Mouse (Mus musculus) lung, postnatal 0 days (tissue): ENCODE measurements around the gene Hcst. TPM values are rescaled to one million over a fixed set of nuclear protein-coding genes. Genes with fewer than 3 reads are reported as not detected.

ENCODE experiments used
- ATAC-seq: fragments of 200-750 bp; cut with Nextera tagmentation; 2 replicates; pipeline ENCODE4 v1.8.0; 2017; ENCODE audit warnings: moderate library complexity
- DNase-seq: peaks from one replicate; pipeline ENCODE4 v3.0.0-alpha.2; 2016; ENCODE audit warnings: low spot score
- H3K27ac ChIP-seq: fragments of 300-500 bp; sonication (generic); 2 replicates; pipeline ENCODE4 v1.5.1; 2014; ENCODE audit warnings: antibody characterized with exemption, mild to moderate bottlenecking, low read length, mixed read lengths
- H3K27me3 ChIP-seq: fragments of 300-500 bp; sonication (generic); replicated peaks from 2 replicates; pipeline ENCODE4 v1.6.1; 2014; ENCODE audit warnings: low read length, mixed read lengths; ENCODE audit not compliant: insufficient read depth
- H3K36me3 ChIP-seq: fragments of 300-500 bp; sonication (generic); 2 replicates; pipeline ENCODE4 v1.6.1; 2014; ENCODE audit warnings: low read length, mixed read lengths; ENCODE audit not compliant: insufficient read depth
- H3K4me1 ChIP-seq: fragments of 300-500 bp; sonication (generic); 2 replicates; pipeline ENCODE4 v1.6.1; 2014; ENCODE audit warnings: antibody characterized with exemption, low read depth, low read length, mixed read lengths; ENCODE audit not compliant: insufficient read depth
- H3K4me2 ChIP-seq: fragments of 300-500 bp; sonication (generic); replicated peaks from 2 replicates; pipeline ENCODE4 v1.6.1; 2014; ENCODE audit warnings: low read depth, mild to moderate bottlenecking, low read length, moderate library complexity, mixed read lengths
- H3K4me3 ChIP-seq: fragments of 300-500 bp; sonication (generic); 2 replicates; pipeline ENCODE4 v1.5.1; 2014; ENCODE audit warnings: low read depth, low read length
- H3K9ac ChIP-seq: fragments of 300-500 bp; sonication (generic); replicated peaks from 2 replicates; pipeline ENCODE4 v1.6.1; 2014; ENCODE audit warnings: low read depth, mild to moderate bottlenecking
- H3K9me3 ChIP-seq: fragments of 300-500 bp; sonication (generic); 2 replicates; pipeline ENCODE4 v1.6.1; 2016; ENCODE audit warnings: low read length, mixed read lengths
- CTCF ChIP-seq: IDR thresholded peaks from 2 replicates; pipeline ENCODE4 v1.5.1; 2016; ENCODE audit warnings: antibody characterized with exemption, mild to moderate bottlenecking
- EP300 ChIP-seq: IDR thresholded peaks from 2 replicates; pipeline ENCODE4 v1.6.1; 2016; ENCODE audit warnings: antibody characterized with exemption, mild to moderate bottlenecking, control low read depth
- WGBS: fragments of 180-500 bp; shearing (Covaris S2); extraction: QIAGEN DNeasy Blood & Tissue Kit; methylation state at CpG from one replicate; pipeline ENCODE4 v1.1.7; 2014; 5-methylcytosine and 5-hydroxymethylcytosine counted together
- polyA plus RNA-seq: library from polyadenylated mRNA; unstranded; fragments of >200 nt; fragmentation: Nextera tagmentation; extraction: Ambion mirVana; gene quantifications from 2 replicates; pipeline ENCODE4 v1.2.1, GENCODE M21; 2015

Gene Hcst
- polyA plus RNA-seq, 1 experiment from 2014 or later: 9.4 TPM

DNA sequence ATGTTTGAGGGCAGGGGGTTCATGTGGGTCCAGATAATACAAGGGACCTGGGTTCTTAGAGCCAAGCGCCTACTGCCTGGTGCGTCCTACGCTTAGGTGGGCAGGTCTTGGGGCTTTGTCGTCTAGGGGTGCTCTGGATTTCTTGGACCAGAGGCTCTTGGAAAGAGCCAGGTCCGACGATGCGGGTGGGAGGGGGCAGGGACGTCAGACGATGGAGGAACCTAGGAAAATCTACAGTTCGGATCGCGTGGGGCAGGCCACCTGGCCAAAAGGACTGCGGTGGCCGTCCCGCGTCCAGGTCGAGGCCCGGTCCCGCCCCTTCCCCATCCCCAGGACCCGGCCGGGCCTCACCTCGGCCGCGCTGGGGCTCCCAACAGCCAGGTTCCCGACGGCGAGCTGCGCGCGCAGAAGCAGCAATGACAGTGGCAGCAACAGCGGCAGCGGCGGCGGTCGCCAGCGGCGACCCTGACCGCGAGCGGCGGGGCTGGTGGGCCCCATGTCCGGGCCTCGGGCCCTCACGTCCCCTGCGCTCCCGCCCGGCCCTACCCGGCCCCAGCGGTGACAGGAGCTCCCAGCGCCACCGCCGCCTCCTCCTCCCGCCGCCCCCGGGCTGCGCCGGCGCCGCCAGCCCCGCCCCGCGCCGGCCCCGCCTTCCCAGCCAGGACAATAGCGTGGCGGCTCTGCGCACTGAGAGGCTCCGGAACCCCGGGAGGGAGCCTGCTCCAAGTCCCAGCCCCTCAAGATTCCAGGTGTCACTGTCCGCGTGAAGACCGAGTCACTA lies 25.5 kb upstream of the Hcst start, which contains the start of gene Aplp1:
TSS of gene Aplp1 (minus strand) at position 565 of the 781 bp plus-strand sequence.
- 3% methylated on average over 34 of the region's 72 CpGs for WGBS
- H3K9ac ChIP-seq: 0 out of 2 replicates have a peak within 1 kb of the TSS, but pooled peaks have one; percentile 12
- peak within 1 kb of the TSS; percentile 88 for H3K4me2 ChIP-seq
- TF ChIP-seq CTCF: no peak
- TF ChIP-seq EP300: no peak
- H3K27me3 ChIP-seq: no peaks in the 10 kb centered on the region
- no peaks in the 10 kb centered on the region for H3K4me1 ChIP-seq
- no peak within 1 kb of the TSS for H3K27ac ChIP-seq
- DNase-seq (peak; percentile 26), ATAC-seq (peak; percentile 76)
- no peaks in the 10 kb centered on the region for H3K36me3 ChIP-seq
- H3K4me3 ChIP-seq: peak within 1 kb of the TSS; percentile 55
- H3K9me3 ChIP-seq: no peaks in the 10 kb centered on the region

DNA sequence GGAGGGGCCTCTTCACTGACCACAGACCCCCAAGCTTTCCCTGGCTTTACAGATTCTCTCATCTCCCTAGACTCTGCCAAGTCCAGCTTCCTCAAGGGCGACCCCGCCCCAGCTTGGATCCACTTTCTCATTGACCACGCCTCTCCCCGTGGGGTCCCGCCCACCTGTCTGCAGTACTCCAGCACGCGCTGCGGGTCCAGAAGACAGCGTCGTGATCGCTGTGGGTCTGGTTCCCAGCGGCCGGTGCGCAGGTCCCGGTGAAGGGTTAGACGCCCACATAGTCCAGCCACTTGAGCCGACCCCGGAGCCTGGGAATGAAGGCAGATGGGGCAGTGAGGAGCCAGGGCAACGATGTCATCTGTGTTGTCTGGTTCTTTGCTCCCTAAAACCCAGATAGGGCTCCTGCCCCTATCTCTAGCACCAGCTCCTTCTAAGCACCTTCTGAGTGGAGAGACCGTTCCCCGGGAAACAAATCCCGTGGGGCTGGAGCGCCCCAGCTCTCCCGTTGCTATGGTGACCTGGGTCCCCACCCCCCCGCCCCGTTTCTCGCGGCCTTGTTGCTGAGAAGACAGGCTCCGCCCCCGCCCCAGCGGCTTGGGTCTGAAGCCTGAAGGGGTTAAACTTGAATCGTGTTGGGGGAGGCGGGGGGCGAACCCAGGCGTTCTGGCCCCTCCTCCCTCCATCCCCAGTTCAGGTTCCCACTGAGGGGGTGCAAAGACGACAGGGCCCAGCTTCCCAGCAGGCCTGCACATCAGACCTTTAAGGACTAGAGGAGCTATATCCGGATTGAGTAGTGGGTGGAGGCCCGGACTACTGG lies 24.7 kb upstream of the Hcst start:
- 0 out of 2 replicates have a peak, but pooled peaks have one; percentile 16 for ATAC-seq
- H3K4me1 ChIP-seq: no peaks in the 10 kb centered on the region
- H3K9ac ChIP-seq: 0 out of 2 replicates have a peak overlapping the region, but pooled peaks have one; percentile 12
- no peaks in the 10 kb centered on the region for H3K27me3 ChIP-seq
- no peaks in the 10 kb centered on the region for H3K36me3 ChIP-seq
- TF ChIP-seq EP300 (no peak), CTCF (no peak)
- peak overlapping the region; percentile 88 for H3K4me2 ChIP-seq
- no peaks in the 10 kb centered on the region for H3K9me3 ChIP-seq
- DNase-seq: no peak
- H3K4me3 ChIP-seq: peak overlapping the region; percentile 55; the same call in 1 of the 2 replicates
- H3K27ac ChIP-seq: no peak overlapping the region
- WGBS: 1% methylated on average over 37 of the region's 38 CpGs

- H3K9me3 ChIP-seq: no peaks in the 10 kb centered on the region
- no peaks in the 10 kb centered on the region for H3K4me1 ChIP-seq
- no peaks in the 10 kb centered on the region for H3K27me3 ChIP-seq
- DNase-seq (no peak), ATAC-seq (no peak)
- TF ChIP-seq CTCF (no peak), EP300 (no peak)
- H3K4me2 ChIP-seq: peak overlapping the region; percentile 88; the same call in 1 of the 2 replicates
- H3K9ac ChIP-seq: no peak overlapping the region
- WGBS: 23% methylated on average over 9 of the region's 9 CpGs
- no peak overlapping the region for H3K4me3 ChIP-seq
- H3K36me3 ChIP-seq: no peaks in the 10 kb centered on the region
- no peak overlapping the region for H3K27ac ChIP-seq
Observed at GRCm38 (mm10) chr7:30443696-30444095, 24.0 kb upstream of the Hcst start.

DNA sequence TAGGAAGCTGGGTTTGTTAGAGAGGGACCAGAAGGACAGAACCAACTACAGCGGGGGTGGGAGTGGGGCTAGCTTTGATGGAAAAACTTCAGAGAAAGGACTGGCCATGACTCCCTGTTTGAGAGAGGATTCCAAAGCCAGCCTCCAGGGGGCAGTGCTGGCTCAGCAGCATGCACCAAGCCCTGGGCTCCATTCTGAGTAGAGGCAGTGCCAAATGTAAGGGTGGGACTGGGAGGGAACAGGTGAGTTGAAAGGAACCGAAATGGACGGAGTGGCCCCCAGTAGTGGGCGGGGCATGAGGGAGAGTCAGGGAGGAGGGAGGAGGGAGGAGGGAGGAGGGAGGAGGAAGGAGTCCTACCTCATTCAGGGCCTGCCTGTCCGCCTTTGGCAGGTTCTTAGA lies 21.0 kb upstream of the Hcst start:
- WGBS: 43% methylated on average over 2 of the region's 5 CpGs
- Histone ChIP-seq H3K27ac (no peak overlapping the region), H3K4me3 (no peak overlapping the region), H3K27me3 (no peaks in the 10 kb centered on the region), H3K36me3 (no peaks in the 10 kb centered on the region), H3K4me2 (no peak overlapping the region), H3K4me1 (no peaks in the 10 kb centered on the region), H3K9ac (no peak overlapping the region), H3K9me3 (no peaks in the 10 kb centered on the region)
- peak; percentile 42 for DNase-seq
- no peak for ATAC-seq
- TF ChIP-seq CTCF (peak; percentile 80), EP300 (no peak)

- no peak overlapping the region for H3K4me2 ChIP-seq
- DNase-seq (no peak), ATAC-seq (no peak)
- H3K9me3 ChIP-seq: no peaks in the 10 kb centered on the region
- H3K27ac ChIP-seq: no peak overlapping the region
- H3K4me1 ChIP-seq: no peaks in the 10 kb centered on the region
- WGBS: 82% methylated on average over 13 of the region's 13 CpGs
- H3K27me3 ChIP-seq: no peaks in the 10 kb centered on the region
- H3K4me3 ChIP-seq: no peak overlapping the region
- H3K36me3 ChIP-seq: no peaks in the 10 kb centered on the region
- H3K9ac ChIP-seq: no peak overlapping the region
- TF ChIP-seq CTCF (no peak), EP300 (no peak)
Observed at GRCm38 (mm10) chr7:30439734-30440133, 20.1 kb upstream of the Hcst start.

- H3K4me1 ChIP-seq: no peaks in the 10 kb centered on the region
- no peaks in the 10 kb centered on the region for H3K9me3 ChIP-seq
- no peaks in the 10 kb centered on the region for H3K36me3 ChIP-seq
- 24% methylated on average over 10 of the region's 10 CpGs for WGBS
- no peak overlapping the region for H3K4me3 ChIP-seq
- H3K9ac ChIP-seq: no peak overlapping the region
- H3K27me3 ChIP-seq: no peaks in the 10 kb centered on the region
- no peak overlapping the region for H3K4me2 ChIP-seq
- H3K27ac ChIP-seq: no peak overlapping the region
- ATAC-seq: no peak
- no peak for TF ChIP-seq EP300
- no peak for TF ChIP-seq CTCF
- DNase-seq: no peak
Observed at GRCm38 (mm10) chr7:30436879-30437278, 17.2 kb upstream of the Hcst start.
